ENCODE assay signal across 8 mouse cellular contexts in the genomic region with DNA sequence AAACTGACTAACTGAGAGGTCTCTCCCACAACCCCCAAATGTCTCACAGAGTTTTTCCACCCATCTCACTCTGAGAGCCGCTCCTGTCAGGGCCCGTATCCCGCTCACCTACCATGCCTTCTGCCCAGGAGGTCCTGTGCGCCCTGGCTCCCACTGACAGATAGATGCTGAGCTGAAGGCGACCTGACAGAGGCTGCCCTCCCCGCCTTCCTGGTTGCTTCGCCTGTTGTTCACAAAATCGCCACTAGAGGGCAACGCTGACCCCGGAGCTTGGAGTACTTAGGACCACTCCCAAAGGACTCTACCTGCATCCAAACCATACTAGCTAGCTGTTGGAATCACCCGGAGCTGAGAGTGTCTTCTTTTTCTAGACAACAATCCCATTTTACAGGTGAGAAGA. TPM values are rescaled to one million over a fixed set of nuclear protein-coding genes. Genes with fewer than 3 reads are reported as not detected.
DNase-seq lines count a peak whose midpoint lies in the region; ATAC-seq and TF ChIP-seq lines count a peak whose summit lies in the region.

No protein-coding gene starts in this region.

- 2% methylated on average over 11 of the region's 11 CpGs for WGBS in kidney, embryonic 14.5 days
- WGBS in lung, embryonic 14.5 days: 2% methylated on average over 11 of the region's 11 CpGs
- WGBS in olfactory bulb, adult 2 months: 2% methylated on average over 11 of the region's 11 CpGs
- WGBS in thymus, adult 2 months: 5% methylated on average over 11 of the region's 11 CpGs

- intact Hi-C loops in gastrocnemius, postnatal 36 days (cut with DNase I): loop anchor here (2.0 kb wide), 1 partner anchor 40 kb away; no protein-coding TSS in a partner anchor

- 0 out of 2 replicates have a peak, but pooled peaks have one; percentile 74 for ATAC-seq in kidney, embryonic 14.5 days (ENCODE audit: low FRiP score, low TSS enrichment)
- peak; percentile 48 for ATAC-seq in lung, embryonic 14.5 days (ENCODE audit: insufficient read depth)

- no peaks in the 10 kb centered on the region for H3K36me3 ChIP-seq in kidney, embryonic 14.5 days (ENCODE audit: control insufficient read depth, insufficient read depth, low read length)
- H3K36me3 ChIP-seq in lung, embryonic 14.5 days (ENCODE audit: insufficient read depth): no peaks in the 10 kb centered on the region
- no peaks in the 10 kb centered on the region for H3K36me3 ChIP-seq in thymus, adult 2 months (ENCODE audit: control insufficient read depth, insufficient read depth, low read length)

- H3K27me3 ChIP-seq in kidney, embryonic 14.5 days (ENCODE audit: control insufficient read depth, insufficient read depth, low read length): no peaks in the 10 kb centered on the region
- H3K27me3 ChIP-seq in lung, embryonic 14.5 days (ENCODE audit: insufficient read depth, low read length): no peaks in the 10 kb centered on the region
- no peaks in the 10 kb centered on the region for H3K27me3 ChIP-seq in thymus, adult 2 months (ENCODE audit: control insufficient read depth, insufficient read depth, low read length)

- peak; percentile 84 to 85 for DNase-seq in B cell, adult 2 months
- peak; percentile 59 for DNase-seq in adipocyte (ENCODE audit: low spot score)
- DNase-seq in embryo, embryonic 10 days (ENCODE audit: low spot score): peak; percentile 81
- DNase-seq in gastrocnemius, postnatal 36 days: peak; percentile 38 to 56
- peak; percentile 87 for DNase-seq in lung, embryonic 14.5 days
- peak; percentile 86 for DNase-seq in thymus, adult 2 months

- H3K9me3 ChIP-seq in kidney, embryonic 14.5 days (ENCODE audit: control insufficient read depth, low read length): no peaks in the 10 kb centered on the region
- H3K9me3 ChIP-seq in lung, embryonic 14.5 days (ENCODE audit: low read depth, low read length): no peaks in the 10 kb centered on the region

- H3K4me2 ChIP-seq in kidney, embryonic 14.5 days (replicated peaks; ENCODE audit: low read depth, low read length): no peak overlapping the region
- no peak overlapping the region for H3K4me2 ChIP-seq in lung, embryonic 14.5 days

- TF ChIP-seq CTCF in lung, embryonic 14.5 days (IDR thresholded peaks at IDR 0.05; ENCODE audit: low read depth): peak; percentile 96
- TF ChIP-seq CTCF in olfactory bulb, adult 2 months (IDR thresholded peaks at IDR 0.05; ENCODE audit: insufficient read depth, low read depth, low read length): peak; percentile 53
- TF ChIP-seq CTCF in thymus, adult 2 months (IDR thresholded peaks at IDR 0.05; ENCODE audit: borderline replicate concordance, control insufficient read depth, extremely low read depth, insufficient read depth, low read length, poor library complexity): peak; percentile 86

- H3K4me3 ChIP-seq in kidney, embryonic 14.5 days (ENCODE audit: low read length): no peak overlapping the region
- H3K4me3 ChIP-seq in lung, embryonic 14.5 days (ENCODE audit: low read depth, low read length): no peak overlapping the region
- H3K4me3 ChIP-seq in olfactory bulb, adult 2 months (ENCODE audit: insufficient read depth, low read depth, low read length): no peak overlapping the region
- H3K4me3 ChIP-seq in thymus, adult 2 months (ENCODE audit: control insufficient read depth, insufficient read depth, low read length): no peak overlapping the region

- no peak overlapping the region for H3K9ac ChIP-seq in kidney, embryonic 14.5 days (ENCODE audit: low read depth, low read length)
- H3K9ac ChIP-seq in lung, embryonic 14.5 days: no peak overlapping the region

- no peak overlapping the region for H3K27ac ChIP-seq in kidney, embryonic 14.5 days (ENCODE audit: low read depth, low read length)
- no peak overlapping the region for H3K27ac ChIP-seq in lung, embryonic 14.5 days (ENCODE audit: low read depth)
- no peak overlapping the region for H3K27ac ChIP-seq in olfactory bulb, adult 2 months (ENCODE audit: insufficient read depth, low read depth, low read length)
- no peak overlapping the region for H3K27ac ChIP-seq in thymus, adult 2 months (ENCODE audit: control insufficient read depth, insufficient read depth, low read length)

- TF ChIP-seq POLR2A in olfactory bulb, adult 2 months (IDR thresholded peaks at IDR 0.05; ENCODE audit: insufficient read depth, low read depth, low read length): no peak
- TF ChIP-seq POLR2A in thymus, adult 2 months (IDR thresholded peaks at IDR 0.05; ENCODE audit: control insufficient read depth, extremely low read depth, insufficient read depth, low read length, poor library complexity): no peak

- no peaks in the 10 kb centered on the region for H3K4me1 ChIP-seq in kidney, embryonic 14.5 days (ENCODE audit: control insufficient read depth, insufficient read depth, low read length)
- H3K4me1 ChIP-seq in lung, embryonic 14.5 days (ENCODE audit: insufficient read depth): no peaks in the 10 kb centered on the region
- H3K4me1 ChIP-seq in olfactory bulb, adult 2 months (ENCODE audit: control insufficient read depth, insufficient read depth, low read length): no peaks in the 10 kb centered on the region
- H3K4me1 ChIP-seq in thymus, adult 2 months (replicated peaks; ENCODE audit: control insufficient read depth, insufficient read depth, low read length): peaks cover 10% of the 10 kb centered on the region

RNA-seq across cellular contexts. Expression of gene Ncl, which starts 30.0 kb away (rescaled TPM):
- total RNA-seq in gastrocnemius, postnatal 36 days (2021): 100 to 1,000 TPM in 1 of 2 experiments, 10 to 100 TPM in 1; 79.3 to 101 TPM
- 491 and 510 TPM in 2 replicates for polyA plus RNA-seq in kidney, embryonic 14.5 days (2014; fragmentation: Nextera tagmentation; extraction: Ambion mirVana)
- polyA plus RNA-seq in lung, embryonic 14.5 days (2014; fragmentation: Nextera tagmentation; extraction: Ambion mirVana): 391 and 408 TPM in 2 replicates
- polyA plus RNA-seq in olfactory bulb, adult 2 months (2012; ENCODE audit: insufficient read depth, insufficient read length, low replicate concordance, missing spikeins): 269 and 776 TPM in 2 replicates
- 17.0 and 21.5 TPM in 2 replicates for polyA plus RNA-seq in thymus, adult 2 months (2012; rRNA removed)

RNA-seq across cellular contexts. Expression of gene Nmur1, which starts 36.8 kb away (rescaled TPM):
- not detected for total RNA-seq in gastrocnemius, postnatal 36 days (2021)
- polyA plus RNA-seq in kidney, embryonic 14.5 days (2014; fragmentation: Nextera tagmentation; extraction: Ambion mirVana): not detected in 2 replicates
- polyA plus RNA-seq in lung, embryonic 14.5 days (2014; fragmentation: Nextera tagmentation; extraction: Ambion mirVana): not detected in 2 replicates
- not detected in 2 replicates for polyA plus RNA-seq in olfactory bulb, adult 2 months (2012; ENCODE audit: insufficient read depth, insufficient read length, low replicate concordance, missing spikeins)
- polyA plus RNA-seq in thymus, adult 2 months (2012; rRNA removed): 0.44 and 0.64 TPM in 2 replicates

RNA-seq across cellular contexts. Expression of gene Tex44, which starts 36.9 kb away (rescaled TPM):
- total RNA-seq in gastrocnemius, postnatal 36 days (2021): not detected
- not detected in 2 replicates for polyA plus RNA-seq in kidney, embryonic 14.5 days (2014; fragmentation: Nextera tagmentation; extraction: Ambion mirVana)
- not detected in 2 replicates for polyA plus RNA-seq in lung, embryonic 14.5 days (2014; fragmentation: Nextera tagmentation; extraction: Ambion mirVana)
- polyA plus RNA-seq in olfactory bulb, adult 2 months (2012; ENCODE audit: insufficient read depth, insufficient read length, low replicate concordance, missing spikeins): not detected in 2 replicates
- polyA plus RNA-seq in thymus, adult 2 months (2012; rRNA removed): 0.74 and 1.2 TPM in 2 replicates

Comparison
In these comparisons a context has a peak if more than half of its experiments do, and no peak if none do; other contexts are left out.
1. RNA of gene Ncl, which starts 30.0 kb away (polyA plus RNA-seq): 491 to 510 TPM in kidney, embryonic 14.5 days, 391 to 408 TPM in lung, embryonic 14.5 days and 269 to 776 TPM in olfactory bulb, adult 2 months; 17.0 to 21.5 TPM in thymus, adult 2 months; every median in the first group is over 10 times any median in the second.
2. Peak in every context shown above with its lines, with median percentiles within 50 percentile points of each other: DNase-seq and CTCF ChIP-seq.